Mouse (Mus musculus) monocyte, adult 5-6 weeks (primary cell): ENCODE results near the gene Kif1bp. TPM values are rescaled to one million over a fixed set of nuclear protein-coding genes. Genes with fewer than 3 reads are reported as not detected.

Source experiments
- ATAC-seq: fragments of 153-309, 156-312 bp; replicated peaks from 2 replicates; pipeline ENCODE4 v1.8.0; 2017; ENCODE audit warnings: mild to moderate bottlenecking; ENCODE audit not compliant: low TSS enrichment, insufficient number of reproducible peaks, severe bottlenecking, poor library complexity, low FRiP score
- total RNA-seq: library from RNA; stranded (forward); fragments of 200-1000, 200-491, 200-594 nt; gene quantifications from 3 replicates; pipeline ENCODE4 v1.2.3, GENCODE M21; 2017

The Kif1bp gene
- total RNA-seq, 1 experiment from 2014 or later, result 13.1 TPM

GRCm38 (mm10) chr10:62570126-62570871 is 8.0 kb downstream of the Kif1bp start:
- ATAC-seq, result no peak

GRCm38 (mm10) chr10:62568861-62569260 is 9.4 kb downstream of the Kif1bp start:
- no peak for ATAC-seq

GRCm38 (mm10) chr10:62557736-62558135 is 20.5 kb downstream of the Kif1bp start:
- no peak for ATAC-seq

- ATAC-seq, result peak; percentile 68
Measured at GRCm38 (mm10) chr10:62556558-62556901, 21.7 kb downstream of the Kif1bp start.

GRCm38 (mm10) chr10:62555705-62556557 is 22.3 kb downstream of the Kif1bp start:
- no peak for ATAC-seq

- peak; percentile 76 for ATAC-seq
Measured at GRCm38 (mm10) chr10:62553611-62554091, 24.6 kb downstream of the Kif1bp start.

- no peak for ATAC-seq
Measured at GRCm38 (mm10) chr10:62550787-62551300, 27.4 kb downstream of the Kif1bp start.

- peak; percentile 70 for ATAC-seq
Measured at GRCm38 (mm10) chr10:62549523-62550166, 28.6 kb downstream of the Kif1bp start.

- no peak for ATAC-seq
Measured at GRCm38 (mm10) chr10:62546441-62546840, 31.8 kb downstream of the Kif1bp start.

- ATAC-seq, result no peak
Measured at GRCm38 (mm10) chr10:62545759-62546158, 32.5 kb downstream of the Kif1bp start.

GRCm38 (mm10) chr10:62544316-62544715 is 33.9 kb downstream of the Kif1bp start:
- ATAC-seq, result no peak

- ATAC-seq, result peak; percentile 87
Measured at GRCm38 (mm10) chr10:62543399-62543808, 34.9 kb downstream of the Kif1bp start.

GRCm38 (mm10) chr10:62542928-62543327 is 35.3 kb downstream of the Kif1bp start:
- ATAC-seq, result peak; percentile 8

GRCm38 (mm10) chr10:62542507-62542906 is 35.8 kb downstream of the Kif1bp start:
- ATAC-seq, result no peak

- peak; percentile 54 for ATAC-seq
Measured at GRCm38 (mm10) chr10:62541499-62541898, 36.8 kb downstream of the Kif1bp start.

GRCm38 (mm10) chr10:62540800-62541199 is 37.5 kb downstream of the Kif1bp start:
- no peak for ATAC-seq

- ATAC-seq, result no peak
Measured at GRCm38 (mm10) chr10:62534509-62534908, 43.7 kb downstream of the Kif1bp start.

- ATAC-seq, result no peak
Measured at GRCm38 (mm10) chr10:62532832-62533231, 45.4 kb downstream of the Kif1bp start.

GRCm38 (mm10) chr10:62530183-62530582 is 48.1 kb downstream of the Kif1bp start:
- peak; percentile 82 for ATAC-seq
